Mouse (Mus musculus): ENCODE results near the gene Pbld1.
"Not testable (repeated sequence)": the region's sequence is repeated elsewhere in the genome, so short reads cannot be mapped to it uniquely, and the experiment has no call there.

Gene Pbld1

DNA sequence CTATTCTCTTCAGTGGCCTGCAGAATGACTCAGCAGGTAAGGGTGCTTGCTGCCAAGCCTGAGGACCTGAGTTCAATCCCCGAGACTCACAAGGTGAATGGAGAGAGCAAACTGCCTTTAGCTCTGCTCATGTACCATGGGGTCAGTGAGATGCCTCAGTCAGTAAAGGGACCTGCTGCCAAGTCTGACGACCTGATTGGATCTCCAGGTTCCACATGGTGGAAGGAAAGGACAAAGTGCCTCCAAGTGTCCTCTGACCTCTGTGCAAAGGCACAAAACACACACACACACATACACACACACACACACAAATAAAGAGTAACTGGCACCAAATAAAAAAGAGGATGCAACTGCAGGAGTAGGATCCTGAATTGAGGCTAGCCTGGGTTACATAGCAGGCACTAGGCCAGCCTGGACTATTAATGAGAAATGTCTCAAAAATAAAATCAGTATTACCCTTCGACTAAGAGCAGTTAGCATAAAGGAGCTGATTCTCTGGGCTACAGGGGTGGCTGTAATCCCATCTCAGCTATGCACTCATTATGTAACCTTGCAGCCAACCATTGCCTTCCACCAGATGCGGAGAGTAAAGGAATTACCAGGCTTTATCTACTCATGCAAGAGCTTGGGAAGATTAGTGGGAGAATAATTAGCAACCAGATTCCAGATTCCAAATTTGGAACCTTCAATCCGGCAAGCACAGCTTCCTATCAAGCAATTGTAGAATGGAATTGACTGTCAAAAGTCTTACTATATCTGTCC, 19.9 kb upstream of the Pbld1 start:
- no peak for DNase-seq (ENCODE audit: extremely low spot score)

DNA sequence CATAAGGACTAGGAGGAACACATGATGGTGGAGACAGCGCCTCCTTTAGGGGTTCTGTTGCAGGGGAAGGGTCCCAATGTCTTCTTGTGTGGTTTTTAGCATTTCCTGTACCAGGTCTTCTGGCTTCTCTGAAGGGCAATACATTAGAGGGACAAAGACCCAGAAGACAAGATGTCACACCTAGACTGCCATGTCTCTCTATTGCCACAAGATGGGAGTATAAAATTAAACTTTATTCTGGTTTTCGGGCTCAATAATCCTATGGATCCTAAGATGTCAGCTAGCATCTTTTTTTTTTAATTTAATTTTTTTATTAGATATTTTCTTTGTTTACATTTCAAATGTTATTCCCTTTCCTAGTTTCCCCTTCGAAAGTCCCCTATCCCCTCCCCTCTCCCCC, 16.8 kb upstream of the Pbld1 start:
- DNase-seq (ENCODE audit: extremely low spot score): no peak

DNA sequence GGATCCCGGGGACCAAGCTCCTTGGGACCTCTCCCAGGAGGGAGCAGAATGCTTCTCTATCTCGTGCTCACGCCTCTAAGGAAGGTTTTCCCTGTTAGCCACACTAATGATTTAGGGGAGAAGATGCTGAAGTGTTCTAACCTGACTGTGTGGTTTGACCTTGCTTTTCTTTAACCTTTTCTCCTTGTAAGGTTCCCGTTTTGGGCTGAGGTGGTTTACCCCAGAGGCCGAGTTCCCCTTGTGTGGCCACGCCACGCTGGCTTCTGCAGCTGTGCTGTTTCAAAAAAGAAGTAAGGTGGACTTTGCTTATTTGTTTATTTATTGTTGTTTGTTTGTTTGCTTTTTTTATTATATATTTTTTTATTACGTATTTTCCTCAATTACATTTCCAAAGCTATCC, 12.2 kb upstream of the Pbld1 start:
- no peak for DNase-seq (ENCODE audit: extremely low spot score)

DNA sequence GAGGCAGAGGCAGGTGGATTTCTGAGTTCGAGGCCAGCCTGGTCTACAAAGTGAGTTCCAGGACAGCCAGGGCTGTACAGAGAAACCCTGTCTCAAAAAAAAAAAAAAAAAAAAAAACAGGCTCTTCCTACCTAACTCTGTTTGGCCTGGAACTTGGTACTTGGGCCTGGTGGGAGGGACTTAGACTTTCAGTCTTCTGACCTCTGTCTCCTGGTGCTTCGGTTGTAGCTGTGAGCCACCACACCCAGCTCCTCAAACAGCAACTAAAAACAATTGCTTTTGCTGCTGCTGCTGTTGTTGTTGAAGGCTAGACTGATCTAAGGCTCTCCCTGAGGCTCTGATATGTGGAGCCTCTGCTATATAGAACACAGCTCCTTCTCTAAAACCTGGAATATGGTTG, 10.9 kb upstream of the Pbld1 start:
- no peak for DNase-seq (ENCODE audit: extremely low spot score)

DNA sequence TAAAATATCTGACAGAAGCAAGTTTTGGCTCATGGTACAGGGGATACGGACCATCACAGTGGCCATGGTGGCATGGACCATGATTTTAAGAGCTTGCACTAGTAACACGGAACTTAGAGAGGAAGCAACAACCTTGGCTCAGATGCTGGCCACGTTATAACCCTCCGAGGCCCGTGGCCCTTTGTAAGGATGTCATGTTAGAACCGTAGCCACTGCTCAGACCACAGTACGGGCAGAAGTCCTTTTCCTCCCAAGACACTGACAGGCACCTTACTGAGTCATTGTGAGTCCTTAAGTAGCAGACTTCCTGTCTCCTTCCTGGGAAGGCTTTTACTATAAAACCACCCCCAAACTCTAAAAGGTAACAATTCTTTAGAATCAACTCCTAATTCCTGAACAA, 8.7 kb upstream of the Pbld1 start:
- no peak for DNase-seq (ENCODE audit: extremely low spot score)

DNA sequence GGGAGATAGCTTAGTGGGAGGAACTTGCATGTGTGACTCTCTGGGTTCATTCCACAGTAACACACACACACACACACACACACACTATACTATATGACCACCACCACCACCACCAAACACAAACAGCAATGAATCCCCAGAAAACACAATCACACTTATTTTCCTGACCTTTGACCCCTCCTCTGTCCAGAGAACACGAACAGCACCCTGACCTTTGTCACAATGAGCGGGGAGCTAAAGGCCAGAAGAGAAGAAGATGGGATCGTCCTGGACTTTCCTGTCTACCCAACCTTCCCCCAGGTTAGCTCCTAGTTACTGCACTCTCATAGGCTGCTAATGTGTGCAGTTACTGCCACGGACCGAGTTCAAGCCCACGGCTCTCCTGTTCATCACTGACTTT, 8.0 kb upstream of the Pbld1 start:
- no peak for DNase-seq (ENCODE audit: extremely low spot score)

DNA sequence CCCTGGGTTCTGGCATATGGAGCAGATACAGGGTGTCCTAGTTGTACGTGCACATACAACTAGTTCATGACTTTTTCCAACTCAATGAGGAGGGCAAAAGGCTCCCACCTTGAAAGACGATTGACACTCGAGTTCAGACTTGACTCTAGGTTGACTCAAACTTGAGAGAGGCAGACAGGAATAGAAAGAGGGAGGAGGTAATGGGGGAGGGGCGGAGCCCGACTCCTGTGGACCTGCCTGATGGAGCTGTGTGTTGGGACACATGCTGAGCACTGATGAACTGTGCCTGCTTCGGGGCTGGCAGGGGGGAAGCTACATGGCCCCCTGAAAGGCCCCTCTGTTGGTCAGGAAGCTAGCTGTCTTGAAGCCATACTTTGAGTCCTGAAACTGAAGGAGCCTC, 7.0 kb upstream of the Pbld1 start:
- no peak for DNase-seq (ENCODE audit: extremely low spot score)

DNA sequence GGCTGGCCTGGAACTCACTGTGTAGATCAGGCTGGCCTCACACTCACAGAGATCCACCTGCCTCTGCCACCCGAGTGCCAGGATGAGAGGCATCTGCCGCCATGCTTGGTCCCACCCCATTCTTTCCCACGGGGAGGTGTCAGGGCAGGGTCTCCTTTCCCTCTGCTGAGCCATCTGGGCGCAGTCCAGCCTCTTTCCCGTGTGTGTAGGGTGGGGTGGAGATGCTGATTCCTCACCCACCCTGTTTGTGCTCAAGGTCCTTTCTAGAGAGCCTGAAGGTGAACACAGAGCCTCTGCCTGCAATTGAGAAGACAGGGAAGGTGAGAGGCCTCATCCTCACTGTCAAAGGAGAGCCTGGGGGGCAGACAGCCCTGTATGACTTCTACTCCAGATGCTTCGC, 5.9 kb upstream of the Pbld1 start:
- not testable (repeated sequence) for DNase-seq (ENCODE audit: extremely low spot score)

DNA sequence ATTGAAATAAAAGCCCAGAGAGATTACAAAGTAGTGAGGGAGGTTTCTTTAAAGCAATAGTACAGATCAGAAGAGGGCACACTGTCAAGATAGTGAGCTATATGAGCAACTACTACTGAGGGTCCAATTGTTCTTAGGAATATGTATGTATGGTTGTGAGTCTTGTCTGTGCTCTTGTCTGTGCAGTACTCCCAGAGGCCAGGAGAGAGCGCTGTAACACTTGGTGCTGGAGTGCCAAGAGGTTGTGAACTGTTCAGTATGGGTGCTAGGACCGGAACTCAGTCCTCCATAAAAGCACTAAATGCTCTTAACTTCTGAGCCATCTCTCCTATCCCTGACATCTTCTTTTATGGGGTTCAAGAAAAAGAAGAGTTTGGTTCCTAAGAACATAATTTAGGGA, 5.4 kb upstream of the Pbld1 start:
- DNase-seq (ENCODE audit: extremely low spot score): no peak

DNA sequence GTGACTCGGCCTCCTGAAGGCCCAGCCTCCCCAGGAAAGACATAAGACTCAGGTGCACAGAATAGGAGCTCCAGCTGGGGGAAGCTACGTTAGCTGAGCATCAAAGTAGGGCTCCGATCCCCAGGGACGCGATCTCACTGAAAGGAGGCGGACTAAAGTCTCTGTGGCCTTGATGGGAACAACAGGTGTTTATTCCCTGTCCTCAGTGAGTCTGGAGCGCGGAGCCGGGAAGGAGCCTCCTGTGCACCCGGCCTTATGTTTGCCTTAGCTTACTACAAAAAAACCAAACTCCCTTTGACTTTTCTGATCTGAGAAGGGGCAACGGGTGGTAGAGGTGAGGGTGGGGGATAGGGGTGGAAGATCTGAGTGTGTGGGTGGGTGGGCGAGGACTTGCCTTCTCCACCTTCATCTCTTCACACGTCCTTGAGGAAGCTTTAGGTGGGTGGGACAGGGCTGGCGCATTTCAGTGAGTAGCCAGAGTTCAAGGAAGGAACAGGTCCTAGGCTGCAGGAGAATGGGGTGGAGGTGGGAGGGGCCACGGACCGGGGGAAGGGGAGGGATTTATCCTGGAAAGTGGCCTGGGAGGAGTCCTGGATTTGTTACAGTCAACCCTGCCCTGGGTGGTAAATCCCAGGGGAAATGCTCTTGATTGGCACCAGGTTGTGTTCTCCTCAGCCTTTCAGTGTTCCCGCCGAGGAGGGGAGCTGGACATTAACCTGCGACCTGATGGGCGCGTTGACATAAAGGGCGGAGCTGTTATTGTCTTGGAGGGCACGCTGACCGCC, 2.8 kb upstream of the Pbld1 start:
- DNase-seq (ENCODE audit: extremely low spot score): peak; percentile 29

DNA sequence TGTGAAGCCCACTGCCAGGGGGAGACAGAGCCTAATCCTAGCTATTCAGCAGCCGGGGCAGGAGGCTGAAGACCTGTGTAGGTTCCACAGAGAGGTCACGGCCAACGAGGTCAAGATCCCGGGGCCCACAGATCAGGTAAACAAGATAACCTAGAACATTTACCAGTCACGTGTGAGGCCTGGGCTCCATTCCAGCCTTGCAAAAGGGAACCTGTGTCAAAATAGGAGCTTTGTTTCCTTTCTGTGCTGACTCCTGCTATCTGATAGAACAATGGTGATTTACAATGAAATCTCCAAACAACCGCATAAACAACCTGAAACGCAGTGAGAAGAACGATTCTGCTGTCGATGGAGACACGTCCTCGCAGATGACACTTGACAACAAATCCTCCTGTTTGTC, 444 bp downstream of the Pbld1 start:
- DNase-seq (ENCODE audit: extremely low spot score): no peak

DNA sequence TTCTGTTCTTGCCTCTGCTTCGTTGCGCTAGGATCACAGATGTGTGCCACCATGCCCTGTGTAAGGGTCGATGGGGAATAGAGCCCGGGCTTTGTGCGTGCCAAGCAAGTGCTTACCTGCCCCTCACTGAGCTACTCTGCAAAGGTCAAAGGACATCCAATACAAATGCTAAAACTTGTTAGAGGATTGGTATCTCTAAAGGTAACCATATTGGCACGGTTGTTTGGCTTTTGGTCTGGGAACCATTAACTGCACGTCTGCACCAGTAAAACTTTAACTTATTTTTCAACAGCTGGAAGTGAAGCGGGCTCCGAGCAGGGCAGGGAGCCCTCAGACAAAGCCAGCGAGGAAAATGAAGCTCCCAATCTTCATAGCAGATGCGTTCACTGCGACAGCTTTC, 1.3 kb downstream of the Pbld1 start:
- DNase-seq (ENCODE audit: extremely low spot score): no peak

DNA sequence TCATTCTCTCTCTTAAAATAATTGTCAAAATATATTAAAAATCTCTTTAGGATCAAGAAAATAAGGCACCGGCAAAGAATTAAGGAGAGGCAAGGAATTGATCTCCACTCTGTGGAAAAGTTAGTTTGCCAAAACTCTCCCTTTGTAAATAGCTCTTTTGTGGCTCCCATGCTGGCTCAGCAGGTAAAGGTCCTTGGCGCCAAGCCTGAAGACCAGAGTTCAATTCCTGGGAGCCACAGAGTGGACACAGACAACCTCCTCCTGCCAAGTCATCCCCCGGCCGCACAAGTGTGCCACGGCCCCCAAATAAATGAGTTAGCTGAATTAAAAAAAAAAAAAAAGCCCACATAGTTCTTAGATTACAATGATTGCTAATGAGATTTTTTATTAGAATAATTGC, 2.7 kb downstream of the Pbld1 start:
- no peak for DNase-seq (ENCODE audit: extremely low spot score)

DNA sequence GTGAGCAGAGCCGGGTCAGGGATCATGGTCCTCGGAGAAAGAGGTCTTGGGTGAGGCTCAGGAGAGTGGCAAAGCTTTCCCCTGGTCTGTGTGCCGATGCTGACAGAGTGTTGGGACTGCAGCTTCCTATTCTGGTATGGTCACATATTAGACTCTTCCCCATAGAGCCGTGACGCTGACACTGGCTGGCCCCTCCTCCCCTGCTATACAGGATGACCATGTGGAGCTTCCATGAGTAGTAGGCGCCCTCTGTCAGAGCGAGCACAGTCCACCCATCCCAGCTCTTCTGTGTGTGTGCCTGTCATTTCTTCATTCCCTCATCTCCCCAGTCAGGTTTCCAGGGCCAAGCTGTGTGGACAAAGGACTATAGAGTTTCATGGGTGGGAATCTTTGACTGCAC, 3.4 kb downstream of the Pbld1 start:
- DNase-seq (ENCODE audit: extremely low spot score): no peak

DNA sequence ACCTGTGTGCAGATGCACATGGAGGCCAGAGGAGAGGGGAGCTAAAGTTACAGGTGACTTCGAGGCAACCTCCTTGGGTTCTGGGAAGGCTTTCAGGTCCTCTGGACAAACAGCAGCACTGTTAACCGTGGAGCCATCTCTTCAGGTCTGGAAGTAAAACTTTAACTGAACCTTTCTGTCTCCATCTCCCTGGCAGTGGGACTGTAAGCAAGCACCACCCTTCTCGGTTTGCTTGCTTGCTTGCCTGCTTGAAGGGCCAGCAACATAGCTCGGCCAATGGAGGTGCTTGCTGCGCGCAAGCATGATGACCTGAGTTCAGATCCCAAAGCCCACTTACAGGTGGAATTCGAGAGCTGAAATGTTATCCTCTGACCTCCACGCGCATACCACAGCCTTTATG, 4.6 kb downstream of the Pbld1 start:
- DNase-seq (ENCODE audit: extremely low spot score): no peak

DNA sequence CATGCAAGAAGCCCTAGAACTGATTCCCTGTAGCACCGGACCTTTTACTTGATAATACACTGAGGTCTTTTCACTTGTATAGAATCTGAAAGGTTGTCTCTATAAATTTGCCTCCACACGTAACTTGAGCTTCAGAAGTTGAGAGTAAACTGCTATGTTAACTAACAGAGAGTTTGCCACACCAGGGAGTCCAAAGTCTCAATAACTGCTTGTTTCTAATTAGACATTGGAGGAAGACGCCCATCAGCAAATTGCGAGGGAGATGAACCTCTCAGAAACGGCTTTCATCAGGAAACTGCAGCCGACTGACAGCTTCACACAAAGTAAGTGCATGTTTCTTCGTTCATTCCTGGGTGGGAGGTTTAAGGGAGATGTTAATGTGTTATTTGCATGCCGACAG, 5.6 kb downstream of the Pbld1 start:
- no peak for DNase-seq (ENCODE audit: extremely low spot score)

DNA sequence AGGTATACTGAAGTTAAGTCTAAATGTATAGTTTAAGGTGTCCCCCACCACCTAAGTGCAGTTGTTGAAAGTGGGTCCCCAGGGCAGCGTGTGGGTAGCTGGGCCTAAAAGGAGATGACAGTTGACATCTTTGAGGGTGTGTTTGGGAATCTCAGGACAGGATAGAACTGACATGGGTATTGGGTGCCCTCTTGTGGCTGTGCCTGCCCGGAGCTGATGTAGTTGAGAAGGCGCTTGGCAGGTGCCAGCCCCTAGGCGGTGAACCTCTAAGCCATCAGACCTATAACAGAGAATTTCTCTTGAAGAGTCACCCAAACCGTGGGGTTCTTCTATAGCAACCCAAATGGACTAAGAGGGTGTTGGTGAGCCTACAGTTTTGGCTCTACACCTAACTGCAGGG, 6.0 kb downstream of the Pbld1 start:
- peak; percentile 76 for DNase-seq (ENCODE audit: extremely low spot score)

DNA sequence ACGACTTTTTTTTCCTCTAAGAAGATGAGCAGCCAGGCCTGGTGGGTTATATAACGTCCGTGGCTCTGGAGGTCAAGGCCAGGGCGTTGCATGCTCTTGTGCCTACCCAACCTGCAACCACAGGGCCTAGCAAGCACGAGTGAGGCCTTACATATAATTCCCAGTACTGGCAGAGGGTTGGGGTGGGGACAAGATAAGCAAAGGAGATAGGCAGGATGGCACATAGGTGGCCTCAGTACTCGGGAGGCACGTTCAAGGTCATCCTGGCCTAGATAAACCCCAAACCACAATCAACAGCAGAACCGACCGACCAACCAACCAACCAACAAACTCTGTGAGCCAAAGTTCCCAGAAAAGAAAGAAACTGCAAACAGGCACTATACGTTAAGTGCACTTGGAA, 26.3 kb downstream of the Pbld1 start:
- DNase-seq (ENCODE audit: extremely low spot score): no peak

DNA sequence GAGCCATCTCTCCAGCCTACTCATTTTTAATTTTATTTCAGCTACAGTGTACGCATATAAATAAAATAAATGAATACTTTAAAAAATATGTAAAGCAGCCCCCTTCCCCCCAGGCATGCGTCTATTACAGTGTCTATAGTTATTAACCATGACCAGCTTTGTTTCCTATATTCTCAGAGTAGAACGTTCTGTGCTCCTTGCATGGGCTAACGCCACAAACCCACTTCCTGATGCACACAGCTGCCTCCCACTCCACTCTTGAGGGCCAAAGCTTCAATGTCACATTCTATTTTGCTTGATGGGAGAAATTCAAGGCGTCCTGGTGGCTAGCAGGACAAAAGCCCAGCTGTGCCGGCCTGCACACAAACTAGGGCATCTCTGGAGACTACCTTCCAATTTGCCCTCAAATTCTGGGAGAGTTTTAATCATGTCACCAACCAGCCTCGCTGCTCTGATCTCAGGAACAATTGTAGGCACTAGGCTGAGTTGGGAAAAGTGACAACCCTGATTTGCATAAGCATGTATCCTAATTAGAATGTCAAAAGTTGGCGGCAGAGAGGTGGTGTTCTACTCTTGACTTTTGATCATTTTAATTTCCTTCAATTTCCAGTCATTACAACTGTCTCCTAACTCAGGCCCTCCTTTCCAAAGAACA, 29.3 kb downstream of the Pbld1 start:
- DNase-seq (ENCODE audit: extremely low spot score): no peak

DNA sequence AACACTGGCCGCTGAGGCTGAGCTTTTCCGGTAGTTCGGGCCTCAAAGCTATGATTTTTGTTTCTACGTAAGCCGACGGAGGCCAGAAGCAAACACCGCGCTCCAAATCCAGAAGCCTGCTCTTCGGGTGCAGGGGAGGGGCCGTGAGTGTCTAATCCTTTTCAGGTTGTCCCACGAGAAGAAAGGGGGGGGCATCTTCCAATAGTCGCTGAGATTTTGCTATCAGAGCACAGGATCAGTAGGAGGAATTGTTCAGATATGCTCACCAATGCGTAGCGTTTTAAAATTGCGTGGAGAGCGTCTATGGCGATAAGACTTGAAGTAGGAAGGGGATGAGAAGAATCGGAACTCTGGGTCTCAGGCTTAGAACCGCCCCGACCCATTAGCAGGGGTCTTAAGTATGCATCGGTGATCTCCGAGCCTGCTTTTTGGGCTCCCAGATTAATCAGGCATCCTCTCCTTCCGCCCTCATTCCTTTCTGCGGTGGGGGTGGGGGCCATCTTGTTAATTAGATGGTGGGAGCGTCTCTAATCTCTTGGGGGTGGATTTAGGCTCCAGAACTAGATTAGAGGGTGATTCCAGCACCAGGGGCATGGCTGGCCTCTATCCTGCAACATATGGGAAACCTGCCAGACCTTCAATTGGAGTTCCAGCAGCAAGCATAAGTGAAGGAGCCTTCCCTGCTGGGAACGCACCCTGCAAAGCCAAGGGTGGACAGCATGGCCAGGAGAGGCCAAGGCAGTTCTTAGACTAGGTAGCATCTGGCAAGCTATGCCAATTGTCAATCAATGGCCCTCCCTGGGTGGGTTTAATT, 30.0 kb downstream of the Pbld1 start:
- peak; percentile 20 for DNase-seq (ENCODE audit: extremely low spot score)

DNA sequence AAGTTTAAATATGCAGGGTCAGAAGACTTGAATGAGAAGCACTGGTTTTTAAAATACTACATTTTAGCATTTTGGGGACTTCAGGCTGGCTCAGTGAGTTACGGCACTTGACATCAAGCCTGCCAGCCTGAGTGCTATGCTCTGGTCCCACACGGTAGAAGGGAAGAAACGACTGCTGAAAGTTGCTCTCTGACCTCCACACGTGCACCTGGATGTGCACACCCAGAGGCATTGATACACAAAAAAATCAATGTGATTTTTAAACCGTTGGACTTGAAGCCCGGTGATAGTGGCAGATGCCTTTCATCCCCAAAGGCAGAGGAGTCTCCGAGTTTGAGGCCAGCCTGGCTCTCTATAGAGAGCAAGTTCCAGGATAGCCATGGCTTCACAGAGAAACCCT, 32.0 kb downstream of the Pbld1 start:
- no peak for DNase-seq (ENCODE audit: extremely low spot score)
